Mouse (Mus musculus) cerebellum, adult 2 months (tissue): ENCODE measurements around the gene Lnp1. TPM values are rescaled to one million over a fixed set of nuclear protein-coding genes. Genes with fewer than 3 reads are reported as not detected.
"Not testable (repeated sequence)": the region's sequence is repeated elsewhere in the genome, so short reads cannot be mapped to it uniquely, and the experiment has no call there.

Experiments used
- DNase-seq, 2 experiments: peaks; one replicate each; pipeline ENCODE4 v3.0.0; 2021
- H3K27ac ChIP-seq: fragments of 200-500 bp; 2 replicates; pipeline ENCODE4 v1.5.1; 2012; ENCODE audit warnings: low read length, control low read depth, inconsistent platforms; ENCODE audit not compliant: insufficient read depth
- H3K27me3 ChIP-seq: fragments of 200-500 bp; 2 replicates; pipeline ENCODE4 v1.6.1; 2012; ENCODE audit warnings: inconsistent platforms, mild to moderate bottlenecking, low read length, moderate library complexity; ENCODE audit not compliant: control insufficient read depth, insufficient read depth
- H3K4me1 ChIP-seq: fragments of 200-500 bp; 2 replicates; pipeline ENCODE4 v1.6.1; 2011; ENCODE audit warnings: low read length; ENCODE audit not compliant: control insufficient read depth, insufficient read depth
- H3K4me3 ChIP-seq: fragments of 200-500 bp; replicated peaks from 2 replicates; pipeline ENCODE3; 2011; ENCODE audit warnings: mild to moderate bottlenecking, low read depth, low read length, control low read depth; ENCODE audit not compliant: insufficient read depth
- CTCF ChIP-seq: fragments of 200-500 bp; IDR thresholded peaks from 2 replicates; pipeline ENCODE4 v1.5.1; 2011; ENCODE audit warnings: low read depth, mild to moderate bottlenecking, control low read depth, low read length, moderate library complexity, borderline replicate concordance; ENCODE audit not compliant: insufficient read depth
- POLR2A ChIP-seq: fragments of 200-500 bp; IDR thresholded peaks from 2 replicates; pipeline ENCODE4 v1.6.1; 2011; ENCODE audit warnings: low read length, control low read depth, borderline replicate concordance; ENCODE audit not compliant: insufficient read depth
- WGBS: fragments of 180-500 bp; shearing (Covaris S2); methylation state at CpG from one replicate; pipeline ENCODE4 v1.1.7; 2018; 5-methylcytosine and 5-hydroxymethylcytosine counted together
- polyA plus RNA-seq: library from polyadenylated mRNA; depleted of rRNA; stranded (reverse); fragments of >200 nt; gene quantifications from 2 replicates; pipeline ENCODE4 v1.2.3, GENCODE M21; 2012; rRNA removed

The Lnp1 gene
- polyA plus RNA-seq: 0.61 and 0.73 TPM in 2 replicates

DNA sequence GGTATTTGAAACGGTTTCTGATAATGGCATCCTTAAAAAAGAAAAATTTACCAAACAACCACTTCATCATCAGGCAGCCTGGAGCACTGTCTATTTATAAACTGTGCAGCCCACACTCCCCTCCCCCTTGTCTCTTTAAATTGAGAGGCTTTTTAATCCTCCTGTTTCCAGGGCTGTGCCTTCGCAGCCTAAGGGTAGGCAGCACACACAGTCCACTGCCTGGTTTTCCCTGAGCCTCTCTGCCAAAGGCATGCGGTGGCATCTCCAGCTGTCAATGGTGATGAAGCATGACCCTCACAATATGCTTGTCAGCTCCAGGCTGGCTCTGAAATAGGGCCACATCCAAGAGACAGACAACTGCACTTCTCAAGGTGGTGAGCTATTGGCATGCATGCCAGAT, at the start of gene Lnp1:
Gene Lnp1 (minus strand): TSS at position 39 of the 400 bp plus-strand sequence.
- Histone ChIP-seq H3K27me3 (no peaks in the 10 kb centered on the region), H3K27ac (no peak within 1 kb of the TSS), H3K4me1 (no peaks in the 10 kb centered on the region), H3K4me3 (no peak within 1 kb of the TSS)
- TF ChIP-seq CTCF: no peak
- no peak for TF ChIP-seq POLR2A
- WGBS: 34% methylated on average over 3 of the region's 3 CpGs
- peak in 1 of 2 experiments; percentile 6 for DNase-seq

DNA sequence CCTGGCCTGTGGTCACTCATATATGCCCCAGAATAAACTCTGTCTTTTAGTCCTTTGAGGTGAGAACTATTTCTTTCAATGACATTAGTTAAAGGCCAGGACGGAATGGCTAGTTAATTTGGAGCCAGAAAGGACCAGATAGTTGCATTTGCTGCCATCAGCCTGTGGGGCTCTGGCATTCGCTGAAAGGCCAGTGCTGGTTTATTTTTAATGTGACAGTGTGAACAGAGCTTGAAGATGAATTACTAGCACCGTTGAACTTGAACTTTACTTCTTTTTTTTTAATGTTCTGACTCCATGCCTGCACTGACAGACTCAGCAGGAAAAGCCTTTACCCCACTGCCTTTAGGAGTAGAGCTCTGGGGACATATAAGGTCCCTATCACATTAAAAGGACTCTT, 46.8 kb upstream of the Lnp1 start:
- 26% methylated on average over 3 of the region's 3 CpGs for WGBS
- Histone ChIP-seq H3K27ac (no peak overlapping the region), H3K27me3 (no peaks in the 10 kb centered on the region), H3K4me3 (no peak overlapping the region), H3K4me1 (no peaks in the 10 kb centered on the region)
- no peak for TF ChIP-seq POLR2A
- TF ChIP-seq CTCF: no peak
- DNase-seq: no peak

DNA sequence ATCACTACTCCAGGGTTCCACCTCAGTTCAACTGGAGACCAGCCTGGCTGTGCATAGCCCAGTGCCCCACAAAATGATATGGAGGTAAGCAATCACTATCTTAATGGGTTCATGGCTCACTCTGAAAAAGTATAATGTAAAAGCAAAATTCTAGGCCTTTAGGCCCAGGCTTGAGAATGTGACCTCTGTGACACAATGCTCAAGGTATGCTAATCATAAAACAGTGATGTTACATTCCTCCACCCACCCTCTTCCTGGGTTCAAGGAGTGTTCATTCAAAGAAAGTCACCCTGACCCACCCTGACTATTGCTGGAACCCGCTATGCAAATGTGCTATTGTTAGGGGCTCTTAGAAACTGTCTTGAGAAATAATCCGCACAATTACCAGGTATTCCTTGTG, 30.4 kb upstream of the Lnp1 start:
- not testable (repeated sequence) for H3K27ac ChIP-seq, H3K27me3 ChIP-seq, H3K4me3 ChIP-seq, DNase-seq, H3K4me1 ChIP-seq
- 89% methylated on average over 2 of the region's 2 CpGs for WGBS

GRCm38 (mm10) chr16:56949085-56949484, 21.2 kb upstream of the Lnp1 start:
- Histone ChIP-seq H3K4me1 (no peaks in the 10 kb centered on the region), H3K27ac (no peak overlapping the region), H3K27me3 (no peaks in the 10 kb centered on the region), H3K4me3 (no peak overlapping the region)
- no peak for TF ChIP-seq POLR2A
- no peak for TF ChIP-seq CTCF
- WGBS: 70% methylated on average over 5 of the region's 5 CpGs
- DNase-seq: no peak

GRCm38 (mm10) chr16:56942341-56942740, 14.5 kb upstream of the Lnp1 start:
- Histone ChIP-seq H3K4me3 (no peak overlapping the region), H3K4me1 (no peaks in the 10 kb centered on the region), H3K27me3 (no peaks in the 10 kb centered on the region), H3K27ac (no peak overlapping the region)
- TF ChIP-seq CTCF: no peak
- no peak for TF ChIP-seq POLR2A
- no peak for DNase-seq
- 88% methylated on average over 2 of the region's 2 CpGs for WGBS

DNA sequence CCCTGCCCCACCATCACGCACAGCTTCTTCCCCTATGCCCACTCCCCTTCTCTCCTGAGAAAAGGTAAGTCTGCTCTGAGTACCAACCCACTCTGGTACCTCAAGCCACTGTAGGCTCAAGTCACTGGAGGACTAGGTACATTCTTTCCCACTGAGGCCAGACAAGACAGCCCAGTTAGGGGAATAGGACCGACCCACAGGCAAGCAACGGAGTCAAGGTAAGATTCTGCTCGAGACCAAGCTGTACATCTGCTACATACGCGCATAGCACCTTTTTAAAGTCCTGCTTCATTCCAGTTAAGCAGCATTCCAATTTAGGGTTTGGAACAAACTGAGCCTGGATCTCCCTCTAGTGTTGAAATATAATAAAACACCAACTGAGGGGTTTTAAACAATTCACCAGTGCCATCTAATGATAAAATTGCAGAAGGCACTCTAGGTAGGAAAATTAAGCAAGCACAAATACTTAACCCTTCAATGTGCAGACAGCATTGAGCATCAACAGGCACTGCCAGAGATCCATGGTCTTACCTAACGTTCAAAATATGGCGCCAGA, 7.7 kb downstream of the Lnp1 start:
- Histone ChIP-seq H3K4me3 (no peak overlapping the region), H3K27ac (no peak overlapping the region), H3K27me3 (no peaks in the 10 kb centered on the region), H3K4me1 (no peaks in the 10 kb centered on the region)
- 20% methylated on average over 8 of the region's 8 CpGs for WGBS
- TF ChIP-seq POLR2A (no peak), CTCF (0 out of 2 replicates have a peak, but pooled peaks have one; percentile 12)
- peak in 1 of 2 experiments; percentile 2 for DNase-seq

DNA sequence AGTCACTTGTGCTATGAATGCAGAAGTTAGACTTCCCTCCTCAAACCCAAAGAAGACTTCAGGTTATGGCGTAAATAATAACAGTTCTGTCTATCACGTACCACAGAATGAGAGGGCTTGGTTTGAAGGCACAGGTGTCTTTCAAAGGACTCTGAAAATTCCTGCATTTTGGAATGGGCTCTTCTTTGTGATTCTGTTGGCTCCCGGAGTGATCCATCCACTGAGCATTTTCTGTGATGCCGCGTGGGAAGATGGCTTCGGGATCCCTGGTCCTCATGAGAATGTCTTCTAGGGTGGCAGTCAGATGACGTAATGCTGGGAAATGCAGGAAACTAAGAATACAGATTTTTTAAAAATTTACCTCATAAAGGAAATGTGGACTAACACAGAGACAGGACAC, 10.6 kb downstream of the Lnp1 start:
- no peak overlapping the region for H3K4me3 ChIP-seq
- no peak for DNase-seq
- no peak overlapping the region for H3K27ac ChIP-seq
- TF ChIP-seq CTCF (no peak), POLR2A (no peak)
- H3K4me1 ChIP-seq: no peaks in the 10 kb centered on the region
- 88% methylated on average over 7 of the region's 7 CpGs for WGBS
- H3K27me3 ChIP-seq: no peaks in the 10 kb centered on the region

DNA sequence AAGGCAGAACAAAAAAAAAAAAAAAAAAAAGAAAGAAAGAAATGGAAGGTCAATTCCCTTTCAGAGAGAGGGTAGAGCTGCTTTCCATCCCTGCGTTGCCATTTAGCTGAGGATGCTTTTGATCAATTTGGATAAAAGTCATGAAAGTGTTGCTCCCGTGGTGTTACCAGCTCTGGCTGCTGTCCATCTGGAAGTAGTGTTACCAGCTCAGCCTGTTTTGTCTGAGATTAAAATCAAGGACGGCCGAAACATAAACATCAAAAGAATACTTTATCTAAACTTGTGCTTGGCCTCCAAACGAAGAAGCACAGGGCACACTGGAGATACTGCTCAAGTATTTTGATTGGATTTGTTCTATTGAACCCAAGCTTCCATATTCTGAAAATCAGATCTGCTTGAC, 18.9 kb downstream of the Lnp1 start:
- WGBS: 39% methylated on average over 5 of the region's 5 CpGs
- no peak overlapping the region for H3K27ac ChIP-seq
- TF ChIP-seq CTCF: no peak
- TF ChIP-seq POLR2A: no peak
- no peak for DNase-seq
- no peak overlapping the region for H3K4me3 ChIP-seq
- no peaks in the 10 kb centered on the region for H3K4me1 ChIP-seq
- H3K27me3 ChIP-seq: no peaks in the 10 kb centered on the region

- not testable (repeated sequence) for H3K4me3 ChIP-seq, H3K4me1 ChIP-seq, H3K27ac ChIP-seq, H3K27me3 ChIP-seq, DNase-seq
- 74% methylated on average over 3 of the region's 3 CpGs for WGBS
Measured at GRCm38 (mm10) chr16:56902206-56902605, 25.7 kb downstream of the Lnp1 start.
